Mouse (Mus musculus): ENCODE data around the gene Morc4. TPM values are rescaled to one million over a fixed set of nuclear protein-coding genes. Genes with fewer than 3 reads are reported as not detected.

The Morc4 gene
- total RNA-seq, 2 experiments from 2014 or later, result 4.9 to 6.1 TPM

DNA sequence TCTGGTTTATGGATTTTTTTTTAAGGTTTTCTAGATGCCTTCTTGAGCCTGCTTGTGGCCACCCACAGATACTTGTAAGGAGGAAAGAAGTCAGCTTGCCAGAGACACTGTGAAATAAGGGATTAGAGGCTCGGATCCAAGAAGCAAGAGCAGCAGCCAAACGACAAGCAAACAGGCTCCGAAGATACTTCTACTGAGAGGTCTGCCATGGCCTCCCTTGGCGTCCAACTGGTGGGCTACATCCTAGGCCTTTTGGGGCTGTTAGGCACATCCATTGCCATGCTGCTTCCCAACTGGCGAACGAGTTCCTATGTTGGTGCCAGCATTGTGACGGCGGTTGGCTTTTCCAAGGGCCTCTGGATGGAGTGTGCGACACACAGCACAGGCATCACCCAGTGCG is 63.0 kb downstream of the Morc4 start:
- no peak for DNase-seq
- intact Hi-C loops (cut with DNase I), result no loop called here

GRCm38 (mm10) chrX:139808085-139808484 is 63.4 kb downstream of the Morc4 start:
- intact Hi-C loops (cut with DNase I), result no loop called here
- no peak for DNase-seq

DNA sequence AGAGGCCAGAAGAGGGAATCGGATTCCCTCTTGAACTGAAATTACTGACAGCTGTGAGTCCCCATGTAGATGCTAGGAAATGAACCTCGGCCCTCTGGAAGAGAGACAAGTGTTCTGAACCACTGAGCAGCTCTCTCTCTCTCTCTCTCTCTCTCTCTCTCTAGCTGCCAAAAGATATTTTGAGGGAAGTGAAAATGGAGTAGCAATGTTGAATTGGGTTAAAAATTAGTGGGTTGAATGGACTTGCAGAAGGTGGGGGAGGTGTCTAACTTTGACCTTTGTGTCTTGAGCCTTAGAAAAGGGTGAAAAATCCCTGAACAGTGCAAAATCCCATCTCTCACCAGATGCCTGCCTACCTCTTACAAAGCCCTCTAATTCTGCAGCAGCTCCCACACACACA is 64.1 kb downstream of the Morc4 start:
- intact Hi-C loops (cut with DNase I), result no loop called here
- DNase-seq, result no peak

- no peak for DNase-seq
- intact Hi-C loops (cut with DNase I), result no loop called here
Observed at GRCm38 (mm10) chrX:139805918-139806317, 65.6 kb downstream of the Morc4 start.

- intact Hi-C loops (cut with DNase I), result no loop called here
- no peak for DNase-seq
Observed at GRCm38 (mm10) chrX:139803028-139803427, 68.4 kb downstream of the Morc4 start.

GRCm38 (mm10) chrX:139800406-139800878 is 71.0 kb downstream of the Morc4 start, which contains the start of gene Cldn2:
Gene Cldn2, plus strand, starts transcription at chrX:139800828.
- intact Hi-C loops (cut with DNase I), result no loop called here
- DNase-seq, result no peak

GRCm38 (mm10) chrX:139799953-139800352 is 71.5 kb downstream of the Morc4 start:
- intact Hi-C loops (cut with DNase I), result no loop called here

DNA sequence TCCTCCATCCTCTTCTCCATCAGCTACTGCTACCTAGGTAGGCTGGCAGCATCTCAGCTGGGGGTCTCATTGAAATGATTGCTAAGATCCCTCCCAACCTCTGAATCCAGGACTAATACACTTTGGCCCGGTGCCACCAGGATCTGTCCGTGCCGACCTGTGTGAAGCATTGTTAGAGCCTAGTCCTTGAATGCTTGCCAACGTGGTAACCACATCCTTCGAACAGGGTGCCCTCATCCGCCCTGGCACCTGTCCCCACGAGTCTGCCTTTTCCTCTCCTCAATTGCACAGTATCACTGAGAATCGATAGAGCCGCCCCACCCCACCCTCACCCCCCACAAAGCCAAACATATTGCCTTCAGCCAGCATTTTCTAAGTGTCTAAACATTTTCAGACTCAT is 73.6 kb downstream of the Morc4 start:
- intact Hi-C loops (cut with DNase I), result no loop called here
- no peak for DNase-seq

More at GRCm38 (mm10) chrX:139799953-139800352, 71.5 kb downstream of the Morc4 start:
- DNase-seq, result no peak

GRCm38 (mm10) chrX:139796037-139796436 is 75.4 kb downstream of the Morc4 start:
- no peak for DNase-seq
- intact Hi-C loops (cut with DNase I), result no loop called here

DNA sequence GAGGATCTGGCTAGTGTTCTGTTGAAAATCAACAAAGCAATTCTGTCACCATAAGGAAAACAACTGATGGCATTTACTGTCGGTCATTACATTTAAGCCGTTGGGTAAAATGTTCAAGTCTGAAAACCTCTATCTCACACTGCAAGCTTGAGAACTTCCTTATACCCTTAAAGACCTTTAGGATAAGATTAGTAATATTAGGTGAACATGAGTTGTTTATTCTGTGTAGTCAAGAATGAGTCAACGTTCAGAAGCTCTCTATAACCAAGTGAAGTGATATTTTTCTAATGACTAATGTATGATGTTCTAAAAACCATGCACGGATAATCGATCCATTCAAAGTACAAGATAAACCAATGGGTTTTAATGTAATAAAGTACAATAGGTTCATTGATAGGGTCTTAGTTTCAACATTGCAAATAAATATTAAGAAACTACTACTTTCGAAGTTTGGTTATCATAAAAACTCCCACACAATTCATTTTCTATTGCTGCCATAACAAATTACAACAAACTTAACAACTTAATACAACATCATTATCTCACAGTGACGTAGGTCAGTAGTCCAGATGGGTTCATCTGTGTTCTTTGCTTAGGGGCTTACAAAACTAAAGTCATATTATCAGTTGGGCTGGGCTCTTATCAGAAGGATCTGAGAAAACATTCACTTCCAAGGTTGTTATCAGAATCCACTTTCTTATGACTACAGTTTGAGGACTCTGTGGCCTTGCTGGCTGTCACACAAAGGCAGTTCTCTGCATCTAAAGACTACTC is 77.2 kb downstream of the Morc4 start:
- intact Hi-C loops (cut with DNase I), result no loop called here
- DNase-seq, result no peak

DNA sequence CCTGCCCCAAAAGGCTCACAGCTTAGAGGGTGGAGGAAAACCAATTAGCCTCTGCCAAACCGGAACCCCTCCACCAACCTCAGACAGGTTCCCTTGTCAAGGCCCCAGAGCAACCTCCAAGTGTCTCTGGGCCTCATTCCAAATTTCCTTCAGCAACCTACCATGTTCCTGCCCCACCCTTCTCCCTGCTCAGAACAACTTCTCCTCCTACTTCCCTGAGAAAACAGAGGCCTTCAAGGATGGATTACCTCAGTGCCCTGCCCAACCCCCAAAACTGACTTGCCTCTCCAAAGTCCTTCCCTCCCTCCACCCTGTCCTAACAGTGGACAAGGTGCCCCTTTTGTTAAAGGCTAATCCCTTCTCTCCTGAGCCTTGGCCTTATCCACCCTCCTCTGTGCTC is 85.7 kb downstream of the Morc4 start:
- no peak for DNase-seq
- intact Hi-C loops (cut with DNase I), result no loop called here

DNA sequence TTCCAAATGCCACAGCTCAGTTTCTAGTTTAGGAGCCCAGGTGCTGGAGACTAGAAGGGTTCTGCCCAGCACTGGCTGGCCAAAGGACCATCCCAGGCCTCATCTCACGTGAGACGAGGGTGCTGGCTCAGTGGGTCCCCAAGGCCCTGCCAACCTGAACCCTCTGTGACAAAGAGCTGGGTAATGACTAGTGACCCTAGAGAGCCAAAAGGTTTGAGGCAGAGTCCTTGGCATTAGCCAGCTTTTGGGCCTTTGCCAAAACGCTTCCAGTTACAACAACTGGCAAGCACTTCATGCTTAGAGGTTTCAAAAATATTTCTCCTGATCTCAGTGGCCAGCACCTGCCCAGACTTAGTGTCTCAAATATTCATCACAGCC is 88.4 kb downstream of the Morc4 start:
- DNase-seq, result peak; percentile 14 to 23

DNA sequence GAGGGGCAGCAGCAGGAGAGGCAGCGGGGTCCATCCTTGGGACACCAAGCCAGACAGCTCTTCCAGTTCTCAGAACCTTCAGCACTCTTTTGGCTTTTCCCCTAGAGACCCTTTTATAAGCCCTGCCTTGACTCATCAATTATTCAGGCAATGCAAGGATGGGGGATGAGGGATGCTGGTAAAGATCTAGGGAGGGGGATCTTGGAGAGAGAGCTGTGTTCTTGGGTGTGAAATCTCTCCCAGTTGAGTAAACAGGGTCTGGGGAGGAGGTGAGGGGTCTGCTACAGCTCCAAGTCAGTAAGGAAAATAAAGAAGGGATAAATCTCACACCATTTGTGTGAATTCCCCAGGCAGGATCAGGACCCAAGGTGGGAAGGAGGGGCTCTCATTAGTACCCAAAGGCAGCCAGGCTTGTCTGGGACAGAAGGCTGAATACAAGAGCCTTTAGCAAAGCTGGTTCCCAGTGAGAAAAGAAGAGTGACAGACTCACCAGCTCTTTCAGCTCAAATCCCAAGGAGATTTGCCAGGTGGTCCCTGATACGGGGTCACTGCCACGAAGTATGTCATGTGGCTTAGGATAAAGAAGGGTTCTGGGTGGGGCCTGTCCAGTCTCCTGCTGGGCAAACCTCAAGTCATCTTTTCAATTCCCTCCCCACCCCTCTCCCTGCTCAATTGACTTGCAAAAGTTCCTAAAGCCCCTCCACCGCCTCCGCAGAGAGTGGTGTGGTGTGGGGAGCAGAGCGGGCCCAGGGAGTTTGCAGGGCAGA is 89.0 kb downstream of the Morc4 start, which contains the start of gene Ripply1:
Ripply1 (minus strand) TSS at position 76 of the 767 bp plus-strand sequence.
- intact Hi-C loops (cut with DNase I), result no loop called here
- DNase-seq, result no peak

More for the DNA sequence above, 88.4 kb downstream of the Morc4 start:
- intact Hi-C loops (cut with DNase I), result no loop called here

DNA sequence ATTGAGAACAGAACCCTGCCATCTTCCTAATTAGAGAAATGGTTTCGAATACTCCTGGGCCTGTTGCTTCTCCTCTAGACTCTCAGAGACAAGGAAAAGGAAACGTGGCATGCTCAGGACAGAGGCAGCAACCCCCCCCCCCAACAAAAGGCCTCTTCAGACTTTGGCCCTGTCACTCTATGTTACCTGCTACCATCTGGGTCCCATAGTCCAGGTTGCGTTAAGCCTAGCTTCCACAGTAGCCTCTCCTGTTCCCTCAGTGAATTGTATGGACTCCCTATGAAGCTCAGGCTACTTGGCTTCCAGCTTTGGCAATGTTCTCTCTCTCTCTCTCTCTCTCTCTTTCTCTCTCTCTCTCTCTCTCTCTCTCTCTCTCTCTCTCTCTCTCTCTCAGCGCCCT is 89.9 kb downstream of the Morc4 start:
- intact Hi-C loops (cut with DNase I), result no loop called here
- DNase-seq, result no peak

DNA sequence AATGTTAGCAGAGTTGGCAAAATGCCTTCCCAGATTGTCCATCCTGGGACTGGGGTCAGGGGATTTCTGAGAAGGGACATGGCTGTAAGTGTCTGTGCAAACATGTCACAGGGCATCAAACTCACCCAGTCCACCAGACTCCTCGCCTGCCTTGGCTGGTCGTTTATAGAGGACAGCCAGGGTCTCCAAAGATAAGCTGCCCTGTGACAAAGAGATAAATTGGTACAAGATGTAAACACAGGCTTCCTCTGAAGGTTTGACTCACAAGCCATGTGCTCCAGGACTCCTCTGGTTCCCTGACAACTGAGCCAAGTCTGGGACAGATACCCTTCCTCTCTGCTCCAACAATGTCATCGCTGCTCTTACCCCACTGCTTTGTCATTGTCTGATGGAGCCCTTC is 90.5 kb downstream of the Morc4 start:
- intact Hi-C loops (cut with DNase I), result no loop called here
- DNase-seq, result no peak

GRCm38 (mm10) chrX:139779401-139779800 is 92.1 kb downstream of the Morc4 start:
- intact Hi-C loops (cut with DNase I), result no loop called here
- peak in 1 of 2 experiments; percentile 2 for DNase-seq

GRCm38 (mm10) chrX:139778886-139779285 is 92.6 kb downstream of the Morc4 start:
- intact Hi-C loops (cut with DNase I), result no loop called here

DNA sequence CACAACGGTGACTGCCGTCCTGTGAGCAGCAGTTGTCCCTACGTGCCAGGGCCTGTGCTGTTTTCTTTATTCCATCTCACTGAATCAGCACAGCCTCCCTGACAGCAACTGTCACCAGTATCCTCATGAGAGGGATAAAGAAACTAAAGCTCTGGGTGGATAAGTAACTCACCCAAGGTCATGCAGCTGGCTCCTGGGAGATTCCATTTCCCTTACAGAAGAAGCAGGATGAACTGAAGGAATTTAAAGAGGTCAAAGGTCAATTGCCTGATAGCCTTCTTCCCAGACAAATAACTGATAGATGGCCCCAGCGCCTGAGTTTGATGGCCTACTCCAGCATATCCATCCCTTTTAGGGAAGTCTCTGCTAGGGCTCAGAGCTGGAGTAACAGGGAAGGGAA is 94.1 kb downstream of the Morc4 start:
- intact Hi-C loops (cut with DNase I), result no loop called here

More at GRCm38 (mm10) chrX:139778886-139779285, 92.6 kb downstream of the Morc4 start:
- no peak for DNase-seq

DNA sequence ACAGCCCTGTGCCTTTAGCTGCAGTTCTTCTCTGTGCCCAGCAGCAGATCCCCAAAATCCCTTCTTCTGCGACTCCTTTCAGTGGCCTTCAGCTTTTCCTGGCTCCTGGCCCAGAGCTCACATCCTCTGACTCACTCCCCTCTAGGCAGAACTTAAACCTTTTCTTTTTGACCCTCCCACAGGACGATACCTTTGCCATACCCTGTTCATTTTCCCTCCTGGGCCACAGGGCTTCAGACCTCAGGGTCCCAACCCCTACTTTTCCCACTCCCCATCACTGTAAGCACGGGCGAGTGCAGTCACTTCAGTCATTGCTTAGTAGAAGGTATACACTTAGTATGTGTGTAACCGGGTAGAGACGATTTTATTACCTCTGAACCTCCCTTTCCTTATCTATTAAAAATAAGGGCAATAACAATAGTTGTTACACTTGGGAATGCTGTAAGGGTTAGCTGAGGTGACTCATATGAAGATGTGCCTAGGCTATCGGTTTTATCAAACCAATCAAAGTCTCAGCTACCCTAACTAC is 96.3 kb downstream of the Morc4 start:
- peak in 1 of 2 experiments; percentile 26 for DNase-seq
- intact Hi-C loops (cut with DNase I), result loop anchor here (2.0 kb wide), 1 partner anchor 60 kb away; no protein-coding TSS in a partner anchor

More for the DNA sequence above, 94.1 kb downstream of the Morc4 start:
- DNase-seq, result no peak

DNA sequence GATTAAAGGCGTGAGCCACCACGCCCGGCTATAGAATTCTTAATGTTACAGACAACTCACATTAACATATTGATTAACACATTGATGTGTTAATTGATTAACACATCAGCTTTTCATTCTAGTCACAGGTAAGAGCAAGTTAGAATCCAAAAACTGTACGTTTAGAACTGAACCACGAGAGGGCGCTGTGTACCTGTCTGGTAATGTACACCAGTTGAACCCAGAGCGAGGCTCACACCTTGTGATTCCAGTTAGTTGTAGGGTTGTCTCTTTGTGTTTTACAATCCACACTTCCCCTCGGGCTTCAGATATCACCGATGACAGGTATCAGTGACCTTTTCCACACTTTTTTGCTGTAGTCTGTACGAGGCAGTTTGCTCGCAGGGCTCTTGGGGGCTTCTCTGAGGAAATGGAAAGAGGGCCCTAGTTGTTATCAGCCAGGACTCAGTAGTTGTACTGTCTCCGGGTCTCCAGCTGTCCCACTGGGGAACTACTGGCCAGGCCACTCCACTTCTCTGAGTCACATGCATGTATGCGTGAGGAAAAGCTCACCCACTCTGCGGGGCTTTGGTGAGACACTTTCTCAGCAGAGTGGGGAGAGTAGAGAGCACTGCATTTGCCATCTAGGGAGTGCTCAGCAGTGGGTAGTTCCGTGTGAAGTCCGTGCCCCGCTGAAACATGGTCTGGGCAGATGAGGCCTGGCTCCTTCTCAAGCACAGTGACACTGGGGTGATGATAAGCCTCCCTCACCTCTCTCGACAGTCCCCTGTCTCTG is 97.0 kb downstream of the Morc4 start:
- peak; percentile 35 to 60 for DNase-seq
- intact Hi-C loops (cut with DNase I), result loop anchor here (2.0 kb wide), 1 partner anchor 60 kb away; no protein-coding TSS in a partner anchor

All from heart, postnatal 14 days (tissue).